Mouse (Mus musculus) G1E (cell line): ENCODE measurements around the gene Hoxa5.

Source experiments
- CTCF ChIP-seq: IDR thresholded peaks from 2 replicates; pipeline ENCODE4 v1.5.1; 2012; ENCODE audit warnings: low read depth, low read length, inconsistent platforms, mixed read lengths
- POLR2AphosphoS5 ChIP-seq: IDR thresholded peaks from 2 replicates; pipeline ENCODE4 v1.6.1; 2012; ENCODE audit warnings: low read depth, low read length, inconsistent platforms; ENCODE audit not compliant: insufficient replicate concordance

GRCm38 (mm10) chr6:52206882-52207683 lies 2.7 kb upstream of the Hoxa5 start:
- TF ChIP-seq CTCF (no peak), POLR2AphosphoS5 (no peak)
